Mouse (Mus musculus): Measurements from ENCODE around the gene Pex6. TPM values are rescaled to one million over a fixed set of nuclear protein-coding genes. Genes with fewer than 3 reads are reported as not detected.

The Pex6 gene
- total RNA-seq, 1 experiment from 2014 or later, result 10.3 TPM

- no peak for ATAC-seq (replicated peaks; ENCODE audit: insufficient number of reproducible peaks, low FRiP score, low TSS enrichment, poor library complexity, severe bottlenecking)
Measured at GRCm38 (mm10) chr17:46698515-46698914, 12.7 kb upstream of the Pex6 start.

DNA sequence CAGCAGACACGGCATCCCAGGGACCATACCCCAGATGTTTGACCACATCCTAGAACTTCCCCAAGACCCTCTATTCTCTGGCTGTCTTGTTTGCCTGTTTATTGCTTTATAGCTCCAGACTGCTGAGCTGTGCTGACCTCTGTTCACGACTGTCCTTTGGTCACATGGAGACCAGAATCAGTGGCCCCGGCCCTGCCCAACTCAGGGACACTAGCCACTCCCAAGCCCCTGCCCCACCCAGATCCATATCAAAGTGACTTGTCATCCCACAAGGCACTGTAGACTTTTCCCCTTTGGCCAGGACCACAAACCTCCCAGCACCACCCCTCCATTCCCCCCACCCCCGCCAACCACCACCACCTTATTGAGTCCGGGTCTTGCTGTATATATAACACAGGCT lies 12.0 kb upstream of the Pex6 start:
- ATAC-seq (replicated peaks; ENCODE audit: insufficient number of reproducible peaks, low FRiP score, low TSS enrichment, poor library complexity, severe bottlenecking), result no peak

DNA sequence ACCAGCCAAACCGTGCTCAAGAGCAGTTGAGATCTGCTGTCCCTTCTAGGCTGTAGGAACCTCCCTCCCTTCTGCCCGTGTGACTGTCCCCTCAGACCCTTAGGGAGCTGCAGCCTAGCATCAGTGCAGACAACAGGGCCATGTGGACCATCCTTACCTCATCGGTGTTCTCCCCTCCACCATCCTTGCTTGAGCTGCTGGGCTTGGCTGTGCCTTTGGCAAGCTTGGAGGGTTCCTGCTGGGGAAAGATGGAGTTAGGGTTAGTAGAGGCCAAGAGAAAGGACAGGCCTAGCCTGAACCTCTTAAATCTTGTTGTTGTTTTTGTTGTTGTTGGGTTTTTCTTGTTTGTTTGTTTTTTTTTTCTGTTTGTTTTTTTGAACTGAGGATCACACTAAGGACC lies 11.4 kb upstream of the Pex6 start:
- ATAC-seq (replicated peaks; ENCODE audit: insufficient number of reproducible peaks, low FRiP score, low TSS enrichment, poor library complexity, severe bottlenecking), result no peak

DNA sequence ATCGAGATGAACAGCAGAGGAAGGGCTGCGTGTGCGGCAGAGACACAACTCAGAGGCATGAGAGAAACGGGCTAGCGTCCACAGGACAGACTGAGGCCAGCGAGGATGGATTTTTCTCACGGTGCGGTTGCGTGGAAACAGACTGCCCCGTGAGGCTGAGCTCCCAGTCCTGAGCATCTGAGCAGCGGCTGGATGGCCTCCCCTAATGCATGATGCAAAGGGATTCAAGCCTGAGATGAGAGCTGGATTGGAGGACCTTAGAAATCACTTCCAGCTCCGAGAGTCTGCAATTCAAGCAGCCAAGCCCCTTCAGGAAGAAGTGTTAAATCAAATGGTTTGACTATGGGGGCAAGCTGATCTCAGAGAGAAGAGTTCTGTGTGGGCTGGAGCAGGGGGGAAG lies 9.8 kb upstream of the Pex6 start:
- ATAC-seq (replicated peaks; ENCODE audit: insufficient number of reproducible peaks, low FRiP score, low TSS enrichment, poor library complexity, severe bottlenecking), result no peak

GRCm38 (mm10) chr17:46702100-46702499 lies 9.2 kb upstream of the Pex6 start:
- ATAC-seq (replicated peaks; ENCODE audit: insufficient number of reproducible peaks, low FRiP score, low TSS enrichment, poor library complexity, severe bottlenecking), result no peak

GRCm38 (mm10) chr17:46702506-46702905 lies 8.8 kb upstream of the Pex6 start:
- ATAC-seq (replicated peaks; ENCODE audit: insufficient number of reproducible peaks, low FRiP score, low TSS enrichment, poor library complexity, severe bottlenecking), result no peak

GRCm38 (mm10) chr17:46703971-46704886 lies 7.0 kb upstream of the Pex6 start:
- ATAC-seq (replicated peaks; ENCODE audit: insufficient number of reproducible peaks, low FRiP score, low TSS enrichment, poor library complexity, severe bottlenecking), result no peak

DNA sequence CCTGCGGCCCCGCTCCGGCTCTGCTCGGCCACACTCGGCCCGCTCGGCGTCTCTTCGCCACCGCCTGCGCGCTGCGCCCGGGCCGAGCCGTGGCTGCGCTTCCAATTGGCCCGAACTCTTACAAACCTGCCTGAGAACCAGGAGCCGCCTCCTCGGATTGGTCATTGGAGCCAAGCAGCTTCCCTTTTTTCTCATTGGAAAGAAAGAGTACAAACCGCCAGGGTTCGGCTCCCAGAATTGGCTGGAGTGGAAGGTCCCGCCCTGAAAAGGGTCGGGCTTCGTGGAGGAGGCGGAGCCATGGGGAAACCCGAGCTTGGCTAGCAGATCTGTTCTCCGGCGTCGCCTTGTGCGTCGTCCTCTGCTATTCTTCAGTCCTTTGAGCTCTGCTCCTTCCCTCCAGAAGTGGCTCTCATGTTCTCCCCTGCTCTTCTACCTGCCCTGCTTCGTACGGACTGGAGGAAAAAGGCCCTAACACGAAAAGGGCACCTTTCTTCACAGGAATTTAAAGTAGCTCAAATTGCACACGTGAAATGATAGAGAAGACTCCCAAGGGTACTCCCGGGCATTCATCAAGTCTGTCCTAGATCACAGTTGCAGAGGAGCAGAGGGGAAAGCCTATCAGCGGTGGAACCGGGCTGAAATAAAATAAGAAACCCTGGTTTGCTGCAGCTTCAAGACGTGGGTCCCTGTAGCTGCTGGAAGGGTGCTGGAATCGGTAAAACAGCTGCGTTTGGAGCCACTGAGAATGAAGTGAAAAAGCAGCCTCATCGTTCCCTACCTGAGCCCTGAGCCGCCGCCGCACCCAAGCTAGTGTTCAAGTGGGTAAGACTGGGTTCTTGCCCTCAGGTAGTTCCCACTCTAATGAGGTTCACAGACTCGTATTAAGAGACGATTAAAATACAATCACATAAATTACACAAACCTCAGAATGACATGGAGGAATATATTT lies 6.1 kb upstream of the Pex6 start, which contains the start of gene Ppp2r5d:
Gene Ppp2r5d, minus strand, starts transcription at position 225 of the 949 bp plus-strand sequence.
- peak; percentile 98 for ATAC-seq (replicated peaks; ENCODE audit: insufficient number of reproducible peaks, low FRiP score, low TSS enrichment, poor library complexity, severe bottlenecking)

DNA sequence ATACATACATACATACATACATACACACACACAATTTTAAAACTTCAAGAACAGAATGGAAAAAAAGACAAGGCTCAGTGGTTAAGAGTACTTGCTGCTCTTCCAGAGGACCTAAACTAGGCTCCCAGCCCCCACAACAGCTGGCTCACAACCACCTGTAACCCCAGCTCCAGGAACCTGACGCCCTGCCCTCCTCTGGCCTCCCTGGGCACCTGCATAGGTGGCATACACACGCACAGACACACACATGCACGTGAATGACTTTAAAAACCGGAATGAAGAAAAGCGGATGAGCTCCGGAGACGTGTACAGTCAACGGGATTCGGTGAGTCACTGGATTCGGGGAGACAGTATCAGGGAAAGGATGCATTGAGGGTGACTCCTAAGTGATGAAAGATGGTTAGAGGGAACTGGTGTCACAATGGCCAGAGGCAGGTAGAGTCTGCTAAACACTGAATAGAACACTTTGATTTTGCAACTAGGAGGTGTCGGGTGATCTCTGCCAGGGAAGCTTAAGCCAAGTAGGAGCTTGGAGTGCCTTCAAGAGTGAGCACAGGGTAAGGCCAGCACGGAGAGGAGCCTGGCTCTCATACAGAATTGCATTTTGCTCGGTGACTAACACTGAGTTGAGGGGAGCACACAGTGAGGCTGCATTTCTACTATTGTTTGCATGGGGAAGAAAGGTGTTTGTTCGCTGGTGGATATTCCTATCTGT lies 4.7 kb upstream of the Pex6 start:
- no peak for ATAC-seq (replicated peaks; ENCODE audit: insufficient number of reproducible peaks, low FRiP score, low TSS enrichment, poor library complexity, severe bottlenecking)

- ATAC-seq (replicated peaks; ENCODE audit: insufficient number of reproducible peaks, low FRiP score, low TSS enrichment, poor library complexity, severe bottlenecking), result no peak
Measured at GRCm38 (mm10) chr17:46711612-46712271, 479 bp downstream of the Pex6 start.

DNA sequence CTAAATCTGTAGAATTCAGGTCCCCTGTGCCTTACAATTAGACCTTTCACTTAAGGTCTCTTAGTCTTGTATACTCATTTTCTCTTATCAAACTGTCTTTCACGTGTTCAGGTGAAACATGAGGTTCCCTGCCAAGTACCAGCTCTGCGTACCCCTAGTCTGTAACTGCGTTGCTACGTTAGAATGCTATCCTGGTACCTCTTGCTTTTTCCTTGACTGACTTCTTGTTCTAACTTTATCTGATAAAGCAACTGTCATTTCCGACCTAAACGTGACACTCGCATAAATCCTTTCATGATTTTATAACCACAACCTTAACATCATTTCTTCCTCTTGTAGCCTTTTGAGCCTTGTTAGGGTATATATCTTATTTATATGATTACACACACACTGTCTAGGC lies 1.2 kb downstream of the Pex6 start:
- ATAC-seq (replicated peaks; ENCODE audit: insufficient number of reproducible peaks, low FRiP score, low TSS enrichment, poor library complexity, severe bottlenecking), result no peak

- no peak for ATAC-seq (replicated peaks; ENCODE audit: insufficient number of reproducible peaks, low FRiP score, low TSS enrichment, poor library complexity, severe bottlenecking)
Measured at GRCm38 (mm10) chr17:46713849-46714248, 2.6 kb downstream of the Pex6 start.

- ATAC-seq (replicated peaks; ENCODE audit: insufficient number of reproducible peaks, low FRiP score, low TSS enrichment, poor library complexity, severe bottlenecking), result no peak
Measured at GRCm38 (mm10) chr17:46714756-46715481, 3.7 kb downstream of the Pex6 start.

GRCm38 (mm10) chr17:46721077-46721476 lies 9.8 kb downstream of the Pex6 start:
- no peak for ATAC-seq (replicated peaks; ENCODE audit: insufficient number of reproducible peaks, low FRiP score, low TSS enrichment, poor library complexity, severe bottlenecking)

- no peak for ATAC-seq (replicated peaks; ENCODE audit: insufficient number of reproducible peaks, low FRiP score, low TSS enrichment, poor library complexity, severe bottlenecking)
Measured at GRCm38 (mm10) chr17:46724477-46725084, 13.3 kb downstream of the Pex6 start.

DNA sequence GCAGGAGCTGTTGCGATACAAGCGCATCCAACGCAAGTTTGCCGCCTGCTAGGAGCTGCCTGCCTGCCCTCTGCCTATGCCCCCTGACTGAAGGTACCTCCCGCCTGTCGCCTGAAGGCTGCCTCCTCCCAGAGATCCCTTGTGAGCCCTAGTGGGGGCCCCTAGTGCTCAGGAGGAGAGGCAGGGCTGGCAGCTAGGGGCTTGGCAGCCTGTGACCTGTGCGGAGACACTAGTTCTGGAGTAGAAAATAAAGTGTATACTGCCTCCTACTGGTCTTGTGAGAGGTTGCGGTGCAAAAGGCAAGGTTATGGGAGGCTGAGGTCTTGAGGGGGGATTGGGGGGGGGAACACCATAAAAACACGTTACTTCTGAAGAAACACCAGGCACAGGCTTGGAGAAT lies 14.0 kb downstream of the Pex6 start:
- no peak for ATAC-seq (replicated peaks; ENCODE audit: insufficient number of reproducible peaks, low FRiP score, low TSS enrichment, poor library complexity, severe bottlenecking)
